Mouse (Mus musculus): ENCODE measurements around the gene Imp3. TPM values are rescaled to one million over a fixed set of nuclear protein-coding genes. Genes with fewer than 3 reads are reported as not detected.

Imp3 gene
- polyA plus RNA-seq, 1 experiment = 122 TPM

GRCm38 (mm10) chr9:56956966-56957675 is 19.8 kb downstream of the Imp3 start:
- Histone ChIP-seq H3K27me3 (ENCODE audit: control insufficient read depth, insufficient read depth, insufficient read length) (no peaks in the 10 kb centered on the region), H3K79me3 (ENCODE audit: low read depth) (no peaks in the 10 kb centered on the region), H3K79me2 (ENCODE audit: control insufficient read depth, insufficient read depth) (no peaks in the 10 kb centered on the region), H3K36me3 (ENCODE audit: control insufficient read depth, insufficient read depth) (peaks cover 5% of the 10 kb centered on the region), H3K4me3 (ENCODE audit: insufficient read depth, poor library complexity, severe bottlenecking) (no peak overlapping the region), H3ac (ENCODE audit: control insufficient read depth, insufficient read length, low read depth) (no peak overlapping the region)
- TF ChIP-seq CEBPB (IDR thresholded peaks at IDR 0.05; ENCODE audit: low read depth) (no peak), MYOG (IDR thresholded peaks at IDR 0.05; ENCODE audit: control insufficient read depth, extremely low read depth, insufficient read length) (no peak)

DNA sequence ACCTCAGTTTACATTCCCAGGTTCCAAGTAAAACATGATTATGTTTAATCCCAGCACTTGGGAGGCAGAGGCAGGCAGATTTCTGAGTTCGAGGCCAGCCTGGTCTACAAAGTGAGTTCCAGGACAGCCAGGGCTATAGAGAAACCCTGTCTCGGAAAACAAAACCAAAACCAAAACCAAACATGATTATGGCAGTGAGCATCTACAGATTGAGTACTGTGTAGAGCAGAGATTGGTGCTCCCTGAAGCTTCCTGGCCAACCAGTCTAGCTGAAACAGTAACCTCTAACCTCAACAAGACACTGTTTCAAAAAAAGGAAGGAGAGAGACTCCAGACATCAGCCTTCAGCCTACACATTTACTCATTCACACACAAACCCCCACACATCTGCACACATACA is 21.4 kb downstream of the Imp3 start:
- no peak for TF ChIP-seq MYOD1 (IDR thresholded peaks at IDR 0.05; ENCODE audit: control insufficient read depth, insufficient read length, low read depth)
- TF ChIP-seq CTCF (IDR thresholded peaks at IDR 0.05; ENCODE audit: control insufficient read depth, insufficient read depth, insufficient read length) = no peak
- no peak for TF ChIP-seq USF1 (IDR thresholded peaks at IDR 0.05; ENCODE audit: low read depth)
- TF ChIP-seq FOSL1 (IDR thresholded peaks at IDR 0.05; ENCODE audit: insufficient read depth, low read length, poor library complexity, severe bottlenecking) = no peak
- TF ChIP-seq CEBPB (IDR thresholded peaks at IDR 0.05; ENCODE audit: low read depth) = no peak
- no peak for TF ChIP-seq MYOG (IDR thresholded peaks at IDR 0.05; ENCODE audit: control insufficient read depth, extremely low read depth, insufficient read length)
- no peak for TF ChIP-seq MAX (IDR thresholded peaks at IDR 0.05)
- Histone ChIP-seq H3K79me2 (ENCODE audit: control insufficient read depth, insufficient read depth) (no peaks in the 10 kb centered on the region), H3K36me3 (ENCODE audit: control insufficient read depth, insufficient read depth) (peaks cover 13% of the 10 kb centered on the region), H3K4me3 (ENCODE audit: insufficient read depth, poor library complexity, severe bottlenecking) (no peak overlapping the region), H3K79me3 (ENCODE audit: low read depth) (no peaks in the 10 kb centered on the region), H3K27me3 (ENCODE audit: control insufficient read depth, insufficient read depth, insufficient read length) (no peaks in the 10 kb centered on the region), H3ac (ENCODE audit: control insufficient read depth, insufficient read length, low read depth) (no peak overlapping the region)

DNA sequence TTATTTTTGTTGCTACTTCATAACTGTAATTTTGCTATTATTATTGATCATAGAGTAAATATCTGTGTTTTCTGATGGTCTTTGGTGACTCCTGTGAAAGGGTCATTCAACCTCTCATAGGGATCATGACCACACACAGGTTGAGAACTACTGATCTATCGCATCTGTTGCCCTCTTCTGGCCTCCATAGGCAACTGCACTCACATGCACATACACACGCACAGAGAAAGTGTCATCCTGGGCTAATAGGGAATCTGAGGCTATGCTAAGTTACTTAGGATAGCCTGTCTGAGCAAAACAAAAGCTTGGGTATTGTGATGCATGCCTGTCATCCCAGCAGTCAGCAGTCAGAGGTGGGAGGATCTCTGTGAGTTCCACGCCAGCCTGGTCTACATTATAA is 24.3 kb downstream of the Imp3 start:
- Histone ChIP-seq H3ac (ENCODE audit: control insufficient read depth, insufficient read length, low read depth) (no peak overlapping the region), H3K36me3 (ENCODE audit: control insufficient read depth, insufficient read depth) (peaks cover 27% of the 10 kb centered on the region), H3K79me2 (ENCODE audit: control insufficient read depth, insufficient read depth) (no peaks in the 10 kb centered on the region), H3K4me3 (ENCODE audit: insufficient read depth, poor library complexity, severe bottlenecking) (no peak overlapping the region), H3K79me3 (ENCODE audit: low read depth) (no peaks in the 10 kb centered on the region), H3K27me3 (ENCODE audit: control insufficient read depth, insufficient read depth, insufficient read length) (no peaks in the 10 kb centered on the region)
- TF ChIP-seq MAX (IDR thresholded peaks at IDR 0.05) (no peak), CEBPB (IDR thresholded peaks at IDR 0.05; ENCODE audit: low read depth) (no peak), MYOD1 (IDR thresholded peaks at IDR 0.05; ENCODE audit: control insufficient read depth, insufficient read length, low read depth) (no peak), USF1 (IDR thresholded peaks at IDR 0.05; ENCODE audit: low read depth) (no peak), CTCF (IDR thresholded peaks at IDR 0.05; ENCODE audit: control insufficient read depth, insufficient read depth, insufficient read length) (no peak), FOSL1 (IDR thresholded peaks at IDR 0.05; ENCODE audit: insufficient read depth, low read length, poor library complexity, severe bottlenecking) (no peak), MYOG (IDR thresholded peaks at IDR 0.05; ENCODE audit: control insufficient read depth, extremely low read depth, insufficient read length) (no peak)

DNA sequence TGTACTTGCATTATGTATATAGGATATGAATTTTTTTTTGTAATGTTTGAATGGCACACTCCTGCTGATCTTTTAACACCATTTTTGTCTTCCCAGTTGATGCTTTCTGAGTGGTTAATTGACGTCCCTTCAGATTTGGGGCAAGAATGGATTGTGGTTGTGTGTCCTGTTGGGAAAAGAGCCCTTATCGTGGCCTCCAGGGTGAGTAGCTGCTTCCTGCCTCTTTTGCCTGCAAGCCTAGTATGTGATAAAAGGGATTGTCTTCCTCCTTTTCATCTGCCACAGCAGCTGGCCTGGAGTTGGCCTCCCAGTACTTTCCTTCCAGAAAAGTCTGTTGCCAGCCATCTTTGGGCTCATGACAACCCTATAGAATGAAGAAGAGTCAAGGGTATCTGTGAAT is 32.9 kb downstream of the Imp3 start:
- Histone ChIP-seq H3K36me3 (ENCODE audit: control insufficient read depth, insufficient read depth) (peaks cover 6% of the 10 kb centered on the region), H3K4me3 (ENCODE audit: insufficient read depth, poor library complexity, severe bottlenecking) (no peak overlapping the region), H3K27me3 (ENCODE audit: control insufficient read depth, insufficient read depth, insufficient read length) (no peaks in the 10 kb centered on the region), H3ac (ENCODE audit: control insufficient read depth, insufficient read length, low read depth) (no peak overlapping the region), H3K79me3 (ENCODE audit: low read depth) (no peaks in the 10 kb centered on the region), H3K79me2 (ENCODE audit: control insufficient read depth, insufficient read depth) (no peaks in the 10 kb centered on the region)
- TF ChIP-seq MYOD1 (IDR thresholded peaks at IDR 0.05; ENCODE audit: control insufficient read depth, insufficient read length, low read depth) = no peak
- TF ChIP-seq CTCF (IDR thresholded peaks at IDR 0.05; ENCODE audit: control insufficient read depth, insufficient read depth, insufficient read length) = no peak
- no peak for TF ChIP-seq USF1 (IDR thresholded peaks at IDR 0.05; ENCODE audit: low read depth)
- TF ChIP-seq MAX (IDR thresholded peaks at IDR 0.05) = no peak
- TF ChIP-seq FOSL1 (IDR thresholded peaks at IDR 0.05; ENCODE audit: insufficient read depth, low read length, poor library complexity, severe bottlenecking) = no peak
- TF ChIP-seq MYOG (IDR thresholded peaks at IDR 0.05; ENCODE audit: control insufficient read depth, extremely low read depth, insufficient read length) = no peak
- TF ChIP-seq CEBPB (IDR thresholded peaks at IDR 0.05; ENCODE audit: low read depth) = no peak

- Histone ChIP-seq H3K79me3 (ENCODE audit: low read depth) (no peaks in the 10 kb centered on the region), H3K4me3 (ENCODE audit: insufficient read depth, poor library complexity, severe bottlenecking) (no peak overlapping the region), H3K36me3 (ENCODE audit: control insufficient read depth, insufficient read depth) (no peaks in the 10 kb centered on the region), H3K79me2 (ENCODE audit: control insufficient read depth, insufficient read depth) (no peaks in the 10 kb centered on the region), H3ac (ENCODE audit: control insufficient read depth, insufficient read length, low read depth) (no peak overlapping the region), H3K27me3 (ENCODE audit: control insufficient read depth, insufficient read depth, insufficient read length) (no peaks in the 10 kb centered on the region)
- TF ChIP-seq MYOD1 (IDR thresholded peaks at IDR 0.05; ENCODE audit: control insufficient read depth, insufficient read length, low read depth) (no peak), FOSL1 (IDR thresholded peaks at IDR 0.05; ENCODE audit: insufficient read depth, low read length, poor library complexity, severe bottlenecking) (no peak), USF1 (IDR thresholded peaks at IDR 0.05; ENCODE audit: low read depth) (no peak)
These were observed 36.8 kb downstream of the Imp3 start for GRCm38 (mm10) chr9:56973960-56974524.

GRCm38 (mm10) chr9:56975199-56975598 is 37.9 kb downstream of the Imp3 start:
- no peaks in the 10 kb centered on the region for H3K79me2 ChIP-seq (ENCODE audit: control insufficient read depth, insufficient read depth)
- H3K27me3 ChIP-seq (ENCODE audit: control insufficient read depth, insufficient read depth, insufficient read length) = no peaks in the 10 kb centered on the region
- no peak for TF ChIP-seq CEBPB (IDR thresholded peaks at IDR 0.05; ENCODE audit: low read depth)
- TF ChIP-seq FOSL1 (IDR thresholded peaks at IDR 0.05; ENCODE audit: insufficient read depth, low read length, poor library complexity, severe bottlenecking) = no peak
- no peak for TF ChIP-seq MYOG (IDR thresholded peaks at IDR 0.05; ENCODE audit: control insufficient read depth, extremely low read depth, insufficient read length)
- no peak for TF ChIP-seq MYOD1 (IDR thresholded peaks at IDR 0.05; ENCODE audit: control insufficient read depth, insufficient read length, low read depth)
- no peak for TF ChIP-seq USF1 (IDR thresholded peaks at IDR 0.05; ENCODE audit: low read depth)
- no peaks in the 10 kb centered on the region for H3K79me3 ChIP-seq (ENCODE audit: low read depth)
- H3K4me3 ChIP-seq (ENCODE audit: insufficient read depth, poor library complexity, severe bottlenecking) = no peak overlapping the region
- H3ac ChIP-seq (ENCODE audit: control insufficient read depth, insufficient read length, low read depth) = no peak overlapping the region
- H3K36me3 ChIP-seq (ENCODE audit: control insufficient read depth, insufficient read depth) = no peaks in the 10 kb centered on the region
